In the genomic region with DNA sequence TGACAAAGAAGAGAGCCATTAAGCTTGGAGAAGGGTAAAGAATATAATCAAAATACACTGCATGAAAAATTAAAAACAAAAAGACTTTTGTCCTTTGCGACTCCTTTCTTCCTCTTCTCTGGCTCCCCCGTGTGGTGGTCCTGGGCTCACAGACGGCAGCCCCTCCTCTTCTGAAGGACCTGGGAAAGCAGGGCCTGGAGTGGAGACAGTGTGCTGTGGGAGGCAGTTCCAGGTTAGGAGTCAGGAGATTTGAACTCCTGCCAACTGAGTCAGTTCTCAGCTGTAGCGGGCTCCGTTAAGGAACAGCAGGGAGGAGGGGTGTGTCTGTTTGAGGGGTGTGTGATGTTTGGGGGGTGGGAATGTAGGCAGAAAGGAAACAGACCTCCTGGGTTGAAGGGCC, we compare ENCODE assay signal across 8 mouse cellular contexts. TPM values are rescaled to one million over a fixed set of nuclear protein-coding genes. Genes with fewer than 3 reads are reported as not detected.
DNase-seq lines count a peak whose midpoint lies in the region; ATAC-seq and TF ChIP-seq lines count a peak whose summit lies in the region.

No protein-coding gene starts in this region.

- no peak overlapping the region for H3K27ac ChIP-seq in intestine, postnatal 0 days (ENCODE audit: low read depth, low read length)
- no peak overlapping the region for H3K27ac ChIP-seq in lung, embryonic 14.5 days (ENCODE audit: low read depth)
- H3K27ac ChIP-seq in olfactory bulb, adult 2 months (ENCODE audit: insufficient read depth, low read depth, low read length) = no peak overlapping the region

- H3K36me3 ChIP-seq in intestine, postnatal 0 days (ENCODE audit: control insufficient read depth, insufficient read depth) = no peaks in the 10 kb centered on the region
- H3K36me3 ChIP-seq in lung, embryonic 14.5 days (ENCODE audit: insufficient read depth) = no peaks in the 10 kb centered on the region

- no peaks in the 10 kb centered on the region for H3K4me1 ChIP-seq in intestine, postnatal 0 days (replicated peaks; ENCODE audit: control insufficient read depth, insufficient read depth, low read length)
- H3K4me1 ChIP-seq in lung, embryonic 14.5 days (ENCODE audit: insufficient read depth) = no peaks in the 10 kb centered on the region
- H3K4me1 ChIP-seq in olfactory bulb, adult 2 months (ENCODE audit: control insufficient read depth, insufficient read depth, low read length) = peaks cover 5% of the 10 kb centered on the region

- H3K4me2 ChIP-seq in intestine, postnatal 0 days (replicated peaks; ENCODE audit: low read depth) = no peak overlapping the region
- no peak overlapping the region for H3K4me2 ChIP-seq in lung, embryonic 14.5 days

- H3K9ac ChIP-seq in intestine, postnatal 0 days (ENCODE audit: low read depth, low read length) = no peak overlapping the region
- H3K9ac ChIP-seq in lung, embryonic 14.5 days = no peak overlapping the region

- WGBS in intestine, postnatal 0 days = 2% methylated on average over 5 of the region's 5 CpGs
- WGBS in lung, embryonic 14.5 days = 4% methylated on average over 5 of the region's 5 CpGs
- 7% methylated on average over 5 of the region's 5 CpGs for WGBS in olfactory bulb, adult 2 months

- ATAC-seq in intestine, postnatal 0 days = peak; percentile 26; the same call in 1 of the 2 replicates
- ATAC-seq in lung, embryonic 14.5 days (ENCODE audit: insufficient read depth) = peak; percentile 77; the same call in 1 of the 2 replicates

- H3K9me3 ChIP-seq in intestine, postnatal 0 days (ENCODE audit: control insufficient read depth) = no peaks in the 10 kb centered on the region
- H3K9me3 ChIP-seq in lung, embryonic 14.5 days (ENCODE audit: low read depth, low read length) = no peaks in the 10 kb centered on the region

- peak; percentile 42 for DNase-seq in right cerebral cortex, adult 18-20 months
- no peak for DNase-seq in right cerebral cortex, postnatal 36 days (ENCODE audit: low spot score in 2 of 2)
- DNase-seq in cerebellum, adult 9-10 months = peak; percentile 36
- peak; percentile 82 for DNase-seq in gastrocnemius, postnatal 10 days
- peak; percentile 86 for DNase-seq in lung, embryonic 14.5 days
- peak; percentile 75 for DNase-seq in thymus, postnatal 0 days (ENCODE audit: low spot score)

- H3K4me3 ChIP-seq in intestine, postnatal 0 days (ENCODE audit: low read depth, low read length) = no peak overlapping the region
- H3K4me3 ChIP-seq in lung, embryonic 14.5 days (ENCODE audit: low read depth, low read length) = no peak overlapping the region
- H3K4me3 ChIP-seq in olfactory bulb, adult 2 months (ENCODE audit: insufficient read depth, low read depth, low read length) = no peak overlapping the region

- peak; percentile 81 for TF ChIP-seq CTCF in intestine, postnatal 0 days (IDR thresholded peaks at IDR 0.05; ENCODE audit: low read depth)
- TF ChIP-seq CTCF in lung, embryonic 14.5 days (IDR thresholded peaks at IDR 0.05; ENCODE audit: low read depth) = peak; percentile 80
- peak; percentile 59 for TF ChIP-seq CTCF in olfactory bulb, adult 2 months (IDR thresholded peaks at IDR 0.05; ENCODE audit: insufficient read depth, low read depth, low read length)

- TF ChIP-seq POLR2A in olfactory bulb, adult 2 months (IDR thresholded peaks at IDR 0.05; ENCODE audit: insufficient read depth, low read depth, low read length) = no peak

- H3K27me3 ChIP-seq in intestine, postnatal 0 days (replicated peaks; ENCODE audit: control insufficient read depth, insufficient read depth, low read length) = no peaks in the 10 kb centered on the region
- no peaks in the 10 kb centered on the region for H3K27me3 ChIP-seq in lung, embryonic 14.5 days (ENCODE audit: insufficient read depth, low read length)

RNA-seq across cellular contexts. Expression of a gene that starts 37.5 kb away (rescaled TPM):
- total RNA-seq in gastrocnemius, postnatal 10 days (2021) = 1 to 10 TPM; 3.1 to 4.3 TPM
- 5.8 and 6.4 TPM in 2 replicates for polyA plus RNA-seq in intestine, postnatal 0 days (2015; fragmentation: Nextera tagmentation; extraction: Ambion mirVana)
- polyA plus RNA-seq in lung, embryonic 14.5 days (2014; fragmentation: Nextera tagmentation; extraction: Ambion mirVana) = 3.1 and 3.7 TPM in 2 replicates
- not detected in 2 replicates for polyA plus RNA-seq in olfactory bulb, adult 2 months (2012; ENCODE audit: insufficient read depth, insufficient read length, low replicate concordance, missing spikeins)
- polyA plus RNA-seq in thymus, postnatal 0 days (2015; fragmentation: Nextera tagmentation; extraction: Ambion mirVana) = 137 TPM in 2 replicates

RNA-seq across cellular contexts. Expression of a gene that starts 54.5 kb away (rescaled TPM):
- total RNA-seq in gastrocnemius, postnatal 10 days (2021) = 10 to 100 TPM; 24.4 to 26.4 TPM
- polyA plus RNA-seq in intestine, postnatal 0 days (2015; fragmentation: Nextera tagmentation; extraction: Ambion mirVana) = 26.4 and 27.1 TPM in 2 replicates
- 58.0 and 63.5 TPM in 2 replicates for polyA plus RNA-seq in lung, embryonic 14.5 days (2014; fragmentation: Nextera tagmentation; extraction: Ambion mirVana)
- polyA plus RNA-seq in olfactory bulb, adult 2 months (2012; ENCODE audit: insufficient read depth, insufficient read length, low replicate concordance, missing spikeins) = not detected in 2 replicates
- 52.1 and 52.3 TPM in 2 replicates for polyA plus RNA-seq in thymus, postnatal 0 days (2015; fragmentation: Nextera tagmentation; extraction: Ambion mirVana)

Comparison
In these comparisons a context has a peak if more than half of its experiments do, and no peak if none do; other contexts are left out.
1. DNase-seq: peak in right cerebral cortex, adult 18-20 months (single experiment), cerebellum, adult 9-10 months (single experiment), gastrocnemius, postnatal 10 days (single experiment), lung, embryonic 14.5 days (single experiment) and thymus, postnatal 0 days (single experiment); none in right cerebral cortex, postnatal 36 days (0 of 2).
2. Peak in every context shown above with its lines, with median percentiles within 50 percentile points of each other: CTCF ChIP-seq.